Mouse (Mus musculus) liver, postnatal 0 days (tissue): ENCODE measurements around the gene Ntm.

Experiments
- CTCF ChIP-seq: sonication (generic); IDR thresholded peaks from 2 replicates; pipeline ENCODE4 v1.5.1; 2016; ENCODE audit warnings: antibody characterized with exemption, low read depth
- EP300 ChIP-seq: IDR thresholded peaks from 2 replicates; pipeline ENCODE4 v1.6.1; 2016; ENCODE audit warnings: antibody characterized with exemption, low read depth, mild to moderate bottlenecking

- TF ChIP-seq CTCF (no peak), EP300 (no peak)
Measured at GRCm38 (mm10) chr9:29025104-29025503, 937.8 kb downstream of the Ntm start.
